Mouse (Mus musculus) adrenal gland, adult (tissue): ENCODE results near the gene Etv6.

Source experiments
- DNase-seq, 2 experiments: peaks; one replicate each; pipeline ENCODE4 v3.0.0; 2022 to 2023; ENCODE audit warnings: low spot score in 1 of 2; ENCODE audit not compliant: inconsistent age in 2 of 2

Gene Etv6

DNA sequence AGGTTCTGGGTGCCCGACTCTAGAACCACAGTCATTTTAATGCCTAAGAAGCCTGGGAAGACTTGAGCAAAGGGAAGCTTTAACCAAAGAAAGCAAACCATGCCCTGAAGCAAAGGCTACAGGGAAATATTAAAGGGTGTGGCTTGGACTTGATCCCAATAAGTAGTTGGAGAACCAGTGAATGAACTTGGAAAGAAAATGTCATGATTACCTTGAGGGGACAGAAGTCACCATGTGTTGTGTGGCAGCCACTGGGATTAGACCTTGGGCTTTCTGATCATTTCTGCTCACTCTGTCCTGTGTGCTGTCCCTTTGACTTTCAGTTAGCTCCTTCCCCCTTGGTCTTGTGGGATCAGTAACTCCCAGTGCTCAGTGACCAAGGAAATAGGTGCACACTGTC, 38.9 kb downstream of the Etv6 start:
- DNase-seq = peak in 1 of 2 experiments; percentile 67

DNA sequence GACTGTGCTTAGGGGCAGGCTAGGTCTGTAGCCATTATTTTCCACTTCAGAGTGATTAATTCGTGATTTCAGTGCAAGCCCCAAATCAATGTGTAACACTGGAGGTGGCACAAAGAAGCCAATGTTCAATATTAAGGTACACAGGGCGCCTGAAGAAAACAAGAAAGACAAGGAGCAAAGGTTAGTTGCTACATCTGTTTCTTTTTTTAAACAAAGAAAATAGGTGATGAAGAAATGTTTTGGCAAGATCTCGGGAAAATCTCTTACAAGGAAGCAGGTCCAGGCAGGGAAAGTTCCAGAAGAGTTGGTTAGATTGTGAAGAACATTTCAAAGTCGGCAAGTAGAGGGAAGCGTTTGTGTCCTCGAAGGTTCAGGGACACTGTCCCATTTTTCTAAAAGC, 39.5 kb downstream of the Etv6 start:
- no peak for DNase-seq

DNA sequence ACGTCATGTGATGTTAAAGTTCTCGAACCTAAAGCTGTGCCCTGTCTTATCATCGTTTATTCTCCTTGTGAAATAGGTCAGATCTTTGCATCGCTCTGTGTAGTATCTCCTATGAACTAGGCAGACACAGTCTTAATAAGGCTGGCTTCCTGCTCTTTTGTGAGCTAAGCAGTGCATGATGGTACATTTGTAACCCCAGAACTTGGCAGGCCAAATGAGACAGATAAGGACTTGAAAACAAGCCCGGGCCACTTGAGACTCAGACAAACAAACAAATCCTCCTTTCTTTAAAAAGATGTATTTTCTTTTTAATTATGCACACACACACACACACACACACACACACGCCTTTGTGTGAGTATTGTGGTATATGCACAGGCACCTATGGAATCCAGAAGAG, 42.5 kb downstream of the Etv6 start:
- no peak for DNase-seq

DNA sequence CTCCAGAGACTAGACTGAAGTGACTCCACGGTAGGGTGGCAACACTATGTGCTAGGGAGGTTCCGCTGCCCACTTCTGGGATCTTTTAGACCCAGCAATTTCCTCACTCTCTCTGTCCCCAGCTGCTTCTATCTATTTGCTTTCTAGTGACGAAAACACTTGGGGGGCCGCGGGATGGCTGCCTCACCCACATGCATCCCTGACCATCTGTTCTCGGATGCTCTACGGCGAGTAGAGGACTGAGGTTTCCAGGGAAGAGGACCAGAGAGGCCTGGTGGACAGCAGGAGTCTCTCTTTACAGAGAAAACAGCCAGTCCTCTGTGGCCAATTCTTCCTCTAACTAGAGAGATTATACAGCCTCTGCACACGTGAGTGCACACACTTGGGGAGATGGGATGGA, 43.6 kb downstream of the Etv6 start:
- no peak for DNase-seq

DNA sequence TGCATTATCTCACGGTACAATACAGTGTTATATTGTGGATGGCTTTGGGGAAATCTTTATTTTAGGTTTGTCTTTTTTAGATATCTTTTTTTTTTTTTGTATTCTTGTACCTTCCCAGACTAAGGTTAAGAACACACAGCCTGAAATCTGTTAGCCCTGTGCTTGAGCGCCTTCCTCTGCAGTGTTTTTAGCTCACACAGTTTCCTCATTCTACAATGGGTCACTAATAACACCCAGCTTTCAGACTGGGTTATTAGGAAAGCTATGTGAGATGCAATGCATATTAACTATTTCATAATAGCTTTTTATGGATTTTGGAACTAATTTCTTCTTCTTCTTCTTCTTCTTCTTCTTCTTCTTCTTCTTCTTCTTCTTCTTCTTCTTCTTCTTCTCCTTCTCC, 44.1 kb downstream of the Etv6 start:
- DNase-seq = no peak

DNA sequence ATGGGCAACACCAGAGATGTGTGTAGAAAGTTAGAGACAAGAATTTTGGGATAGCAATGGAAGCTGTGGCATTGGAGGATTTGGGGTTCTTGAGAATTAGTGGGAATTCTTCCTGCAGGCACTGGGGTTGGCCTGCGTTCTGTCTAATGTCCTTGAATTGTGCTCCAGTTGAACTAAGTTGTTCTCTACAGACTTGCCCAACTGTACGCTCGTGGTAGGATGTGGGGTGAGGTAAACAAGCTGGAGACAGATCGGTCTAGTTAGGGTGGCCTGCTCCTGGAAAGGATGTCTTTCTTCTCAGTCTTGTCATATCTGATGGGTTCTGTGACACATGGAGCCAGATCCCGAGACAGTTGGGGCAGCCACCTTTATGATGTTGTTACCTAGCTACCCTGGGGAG, 45.4 kb downstream of the Etv6 start:
- DNase-seq = peak; percentile 50 to 63

DNA sequence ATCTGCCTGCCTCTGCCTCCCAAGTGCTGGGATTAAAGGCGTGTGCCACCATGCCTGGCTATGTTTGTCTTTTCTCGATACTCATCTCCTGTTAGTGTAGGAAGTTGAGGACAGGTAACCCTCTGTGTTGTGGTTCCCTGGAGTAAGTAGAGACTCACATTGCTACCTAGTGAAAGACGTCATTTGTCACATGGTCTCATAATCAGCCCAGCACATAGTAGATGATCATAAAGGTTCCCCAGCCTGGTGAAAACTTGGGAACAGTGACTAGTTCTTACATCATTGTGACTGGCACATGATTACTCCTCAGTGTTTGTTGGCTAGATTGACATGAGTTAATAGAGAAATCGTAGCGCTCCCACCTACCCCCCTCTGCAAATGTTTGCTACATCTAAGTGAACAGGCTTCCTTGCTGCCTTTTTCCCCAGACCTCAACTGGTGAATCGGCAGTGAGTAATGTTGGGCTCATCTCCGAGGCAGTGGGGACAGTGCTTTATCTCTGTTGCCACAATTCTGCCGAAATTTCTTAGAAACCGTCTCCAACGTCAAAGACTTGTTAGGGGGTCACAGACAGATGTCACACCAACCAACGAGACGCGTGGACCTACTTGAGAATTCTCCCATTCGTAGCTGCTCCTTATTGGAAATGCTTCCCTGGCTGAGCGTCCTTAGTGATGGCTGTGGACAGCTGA, 46.9 kb downstream of the Etv6 start:
- DNase-seq = peak; percentile 32 to 62

DNA sequence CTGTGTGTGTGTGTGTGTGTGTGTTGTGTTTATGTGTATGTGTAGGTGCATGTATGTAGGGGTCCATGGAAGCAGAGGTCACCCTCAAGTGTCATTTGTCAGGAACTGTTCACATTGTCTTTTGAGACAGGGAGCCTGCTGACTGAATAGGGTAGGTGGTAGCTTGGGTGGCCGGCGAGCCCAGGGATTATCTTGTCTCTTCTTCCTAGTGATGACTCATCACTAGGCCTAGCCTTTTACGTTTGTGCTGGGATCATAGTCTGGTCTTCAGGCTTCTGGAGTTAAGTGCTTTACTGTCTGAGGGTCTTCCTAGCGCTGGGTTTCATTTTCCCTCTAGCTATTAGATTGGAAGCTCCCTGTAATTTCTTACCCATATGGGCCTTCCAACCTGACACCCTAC, 47.9 kb downstream of the Etv6 start:
- no peak for DNase-seq

DNA sequence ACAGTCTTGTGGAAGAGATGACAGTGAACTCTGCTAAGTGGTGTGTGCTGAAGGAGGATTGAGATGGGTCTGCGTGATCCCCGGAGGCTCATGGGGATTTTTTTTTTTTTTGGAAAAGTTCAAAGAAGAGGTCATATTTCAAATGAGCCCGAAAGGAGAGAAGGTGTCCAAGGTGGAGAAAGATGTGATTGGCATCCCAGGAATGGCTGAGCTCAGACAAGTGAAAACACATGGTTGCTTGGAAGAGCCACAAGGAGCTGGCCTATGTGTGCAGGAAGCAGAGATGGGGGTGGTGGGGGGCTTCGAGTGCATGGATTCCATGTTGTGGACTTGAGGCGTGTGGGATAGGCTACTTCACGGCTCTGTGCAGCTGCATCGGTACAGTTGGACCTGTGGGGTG, 50.9 kb downstream of the Etv6 start:
- DNase-seq = no peak

DNA sequence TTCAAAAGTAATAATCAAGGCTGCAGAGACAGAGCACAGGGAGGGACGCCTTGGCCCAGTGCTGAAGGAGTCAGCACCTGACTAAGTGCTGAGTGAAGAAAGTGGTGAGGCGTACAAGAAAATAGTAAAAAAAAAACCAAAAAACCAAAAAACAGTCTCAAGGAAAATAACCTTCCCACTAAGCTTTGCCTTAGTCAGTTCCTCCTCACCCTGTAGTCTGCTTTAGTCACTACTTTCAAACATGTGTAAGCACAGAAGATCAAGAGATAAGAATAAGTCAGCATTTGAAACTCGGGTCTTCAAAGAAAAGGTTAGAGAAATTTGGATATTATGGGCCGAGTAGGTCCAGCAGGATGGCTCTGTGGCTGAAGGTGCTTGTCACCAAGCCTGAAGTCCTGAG, 52.2 kb downstream of the Etv6 start:
- no peak for DNase-seq

DNA sequence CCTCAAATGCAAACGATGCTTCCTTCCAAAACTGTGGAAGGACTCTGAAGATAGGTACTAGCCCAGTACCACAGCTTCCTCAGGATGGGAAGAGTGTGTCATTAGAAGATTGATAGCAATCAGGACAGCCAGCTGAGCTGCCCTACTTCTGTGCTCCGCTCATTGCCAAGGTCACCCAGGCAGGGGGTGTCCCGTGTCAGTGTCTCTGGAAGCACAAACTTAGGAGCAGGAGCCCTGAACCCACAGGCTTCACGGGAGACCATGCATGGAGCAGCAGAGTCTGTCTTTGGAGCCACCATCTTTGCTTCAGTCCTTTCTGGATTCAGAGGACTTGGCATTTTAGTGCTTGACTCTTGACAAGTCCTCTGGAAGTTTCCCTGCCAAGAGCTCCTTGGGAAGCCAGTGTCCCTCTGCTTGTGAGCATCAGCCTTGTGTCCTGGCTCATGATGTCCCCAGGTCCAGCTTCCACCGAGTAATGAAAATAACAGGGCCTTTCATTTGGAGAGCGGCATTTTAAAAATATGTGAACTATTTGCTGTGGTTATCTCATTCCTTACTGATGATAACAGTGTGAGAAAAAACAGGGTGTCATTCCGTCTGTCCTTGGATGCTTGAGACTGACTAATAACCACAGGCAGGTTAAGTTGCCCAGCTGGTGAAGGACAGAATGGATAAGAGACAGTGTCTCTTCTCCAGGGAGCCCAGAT, 54.3 kb downstream of the Etv6 start:
- peak; percentile 77 to 83 for DNase-seq

DNA sequence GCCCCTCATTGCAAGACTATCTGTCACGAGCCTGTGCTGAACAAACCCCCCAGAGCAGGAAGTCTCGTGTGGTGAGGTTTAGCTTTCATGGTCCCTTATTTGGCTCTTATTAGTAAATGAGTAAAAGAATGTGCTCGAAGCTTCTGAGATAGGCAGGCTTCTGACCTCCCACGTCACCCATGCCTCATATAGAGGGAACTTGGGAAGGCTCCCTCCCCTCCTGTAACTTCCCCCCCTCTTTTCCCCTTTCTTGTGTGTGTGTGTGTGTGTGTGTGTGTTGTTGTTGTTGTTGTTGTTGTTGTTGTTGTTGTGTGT, 54.8 kb downstream of the Etv6 start:
- DNase-seq = no peak

DNA sequence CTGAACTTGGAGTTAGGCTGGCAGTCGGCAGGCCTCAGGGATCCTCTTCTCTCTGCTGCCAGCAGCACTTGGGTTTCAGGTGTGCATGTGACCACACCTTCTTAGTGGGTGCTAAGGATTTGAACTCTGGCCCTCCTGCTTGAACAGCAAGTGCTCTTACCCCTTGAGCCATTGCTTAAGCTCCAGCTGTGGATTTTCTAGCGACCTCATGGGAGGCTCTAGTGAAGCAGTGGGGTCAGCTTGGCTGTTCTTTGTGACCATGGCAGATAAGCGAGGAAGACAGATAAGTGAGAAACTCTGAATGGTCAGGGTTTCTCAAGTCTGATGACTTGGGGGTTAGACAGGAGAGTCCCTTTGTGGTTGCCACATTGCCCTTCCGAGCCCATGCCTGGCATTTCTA, 55.4 kb downstream of the Etv6 start:
- DNase-seq = no peak

DNA sequence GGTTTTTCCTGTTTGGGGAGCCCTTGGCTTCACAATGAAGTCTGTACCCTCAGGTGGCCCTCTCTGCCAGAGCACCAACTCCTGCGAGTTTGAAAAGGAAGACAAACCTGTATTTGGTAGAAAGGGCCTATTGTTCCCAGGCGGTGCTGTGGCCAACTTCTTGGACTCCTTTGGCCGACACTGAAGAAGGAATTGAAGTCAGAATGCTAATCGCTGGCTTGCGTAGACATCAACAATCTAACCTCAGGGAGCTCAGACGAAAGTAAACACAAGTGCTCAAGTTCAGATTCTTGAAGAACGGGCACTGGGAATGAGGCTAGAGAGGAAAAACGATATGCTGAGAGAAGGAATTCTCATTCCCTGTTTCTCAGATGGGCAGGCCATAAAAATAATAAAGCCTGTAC, 55.9 kb downstream of the Etv6 start:
- DNase-seq = no peak

DNA sequence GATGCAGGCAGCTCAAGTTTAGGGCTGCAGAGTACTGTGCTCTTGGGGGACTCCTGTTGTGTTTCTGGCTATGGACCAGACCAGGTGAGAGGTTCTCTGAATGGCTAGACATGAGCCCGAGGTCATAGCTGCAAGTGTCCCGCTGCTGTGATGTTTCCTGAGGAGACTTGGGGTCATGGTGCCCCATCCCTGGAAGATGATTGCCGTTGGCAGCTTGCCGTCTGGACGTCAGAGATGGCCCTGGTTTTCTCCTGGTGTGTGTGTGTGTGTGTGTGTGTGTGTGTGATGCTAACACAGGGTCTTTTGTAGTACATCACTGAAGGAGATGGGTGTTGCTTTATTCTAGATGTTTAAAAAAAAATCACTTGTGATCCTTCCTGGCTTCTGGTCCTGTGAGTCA, 58.6 kb downstream of the Etv6 start:
- DNase-seq = peak in 1 of 2 experiments; percentile 61

DNA sequence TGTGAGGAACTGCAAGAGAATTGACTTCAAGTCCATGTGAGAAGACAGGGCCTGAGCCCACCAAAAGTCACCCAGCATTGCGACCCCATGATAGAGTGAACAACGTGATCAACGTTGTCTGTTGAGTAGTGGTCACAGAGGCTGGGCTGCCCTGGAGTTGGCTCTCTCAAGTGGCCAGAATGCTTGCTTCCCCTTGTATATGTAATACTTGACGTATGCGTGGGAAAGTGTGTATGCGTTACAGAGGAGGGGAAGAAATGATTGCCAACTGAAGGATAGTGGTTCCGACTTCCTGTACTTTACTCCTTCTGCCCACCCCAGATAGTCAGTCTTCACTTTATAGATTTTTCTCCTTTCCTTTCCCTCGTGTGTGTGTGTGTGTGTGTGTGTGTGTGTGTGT, 59.1 kb downstream of the Etv6 start:
- no peak for DNase-seq

DNA sequence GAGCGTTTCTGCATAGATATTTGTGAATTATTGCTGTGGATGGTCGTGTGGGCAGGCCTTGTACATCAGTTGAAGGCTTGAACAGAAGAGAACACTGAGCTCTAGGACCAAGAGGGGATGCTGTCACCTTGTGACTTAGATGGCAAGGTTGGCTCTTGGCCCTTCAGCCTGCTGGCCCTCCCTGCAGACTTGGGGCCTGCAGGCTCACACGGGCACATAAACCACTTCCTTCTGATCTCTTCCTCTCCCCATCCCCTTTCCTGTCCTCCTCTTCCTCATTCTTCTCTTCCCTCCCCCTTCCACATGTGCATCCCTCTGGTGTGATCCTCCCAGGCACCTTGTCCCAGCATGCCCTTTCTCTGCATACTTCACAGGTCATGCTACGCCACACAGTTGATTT, 60.1 kb downstream of the Etv6 start:
- no peak for DNase-seq

DNA sequence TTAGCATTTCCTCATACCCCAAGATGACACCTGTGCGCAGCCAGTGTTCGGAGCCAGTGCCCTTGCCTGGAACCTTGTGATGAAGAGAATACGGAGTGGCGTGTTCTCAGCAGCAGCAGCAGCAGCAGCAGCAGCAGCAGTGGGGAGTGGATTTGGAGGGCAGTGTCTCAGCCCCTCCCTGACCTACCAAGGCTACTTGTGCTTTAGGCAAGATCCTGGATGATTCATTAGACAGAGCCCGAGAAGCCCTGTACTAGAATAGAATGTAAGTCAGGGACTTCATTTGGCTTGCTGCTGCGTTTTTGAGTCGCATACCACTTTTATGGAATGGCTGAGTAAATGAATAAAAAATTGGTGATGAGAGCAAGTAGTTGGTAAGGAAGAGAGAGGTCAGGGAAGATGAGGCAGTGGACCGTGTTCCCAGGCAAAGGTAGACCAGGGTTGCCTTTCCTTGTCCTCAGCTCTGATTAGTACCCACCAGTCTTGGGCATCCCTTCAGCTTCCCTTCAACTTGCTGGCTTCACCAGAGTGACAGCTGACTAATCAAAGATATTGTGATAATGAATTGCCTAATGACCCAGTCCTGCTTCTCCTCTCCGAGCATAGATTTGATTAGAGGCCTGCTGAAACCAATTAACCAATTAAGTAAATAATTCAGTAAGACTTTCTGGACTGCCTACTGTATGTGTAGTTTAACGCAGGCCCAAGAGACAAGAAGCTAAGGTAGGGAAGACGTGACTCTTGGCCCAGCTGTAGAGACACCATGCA, 64.7 kb downstream of the Etv6 start:
- peak; percentile 54 to 80 for DNase-seq

DNA sequence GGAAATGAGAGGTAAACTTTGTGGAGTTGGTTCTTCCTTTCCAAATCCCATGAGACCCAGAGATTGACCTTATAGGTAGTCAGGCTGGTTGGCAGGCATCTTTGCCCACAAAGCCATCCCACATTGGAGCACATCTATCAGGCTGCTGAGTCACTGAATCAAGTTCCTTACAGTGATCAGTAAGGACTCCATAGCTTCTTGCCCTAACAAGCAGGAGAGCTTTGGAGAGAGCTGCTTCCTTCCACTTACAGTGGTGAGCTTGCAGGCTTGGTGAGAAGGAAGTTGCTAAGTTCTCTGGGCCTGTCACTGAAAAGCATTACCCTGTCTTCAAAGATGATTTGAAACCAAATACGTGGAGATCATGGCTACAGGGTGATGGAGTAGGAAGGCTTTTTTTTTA, 66.9 kb downstream of the Etv6 start:
- DNase-seq = peak in 1 of 2 experiments; percentile 32

DNA sequence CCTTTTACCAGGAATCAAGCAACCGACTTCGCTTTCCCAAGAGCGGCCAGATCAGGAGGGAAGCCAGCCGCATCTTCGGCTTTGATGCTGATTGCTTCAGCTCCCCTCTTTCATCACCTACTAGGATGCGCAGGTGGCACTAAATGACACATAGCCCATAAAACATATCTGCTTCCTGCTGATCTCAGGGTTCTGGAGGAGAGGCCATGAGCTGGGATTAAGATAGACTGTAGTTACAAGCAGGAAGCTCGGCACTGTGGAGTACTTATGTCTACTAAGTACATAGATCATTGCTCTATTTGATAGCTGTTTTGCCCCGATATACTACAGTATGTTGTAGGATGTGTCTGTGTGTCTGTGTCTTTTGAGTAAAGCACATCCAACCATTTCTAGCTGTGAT, 68.0 kb downstream of the Etv6 start:
- no peak for DNase-seq

DNA sequence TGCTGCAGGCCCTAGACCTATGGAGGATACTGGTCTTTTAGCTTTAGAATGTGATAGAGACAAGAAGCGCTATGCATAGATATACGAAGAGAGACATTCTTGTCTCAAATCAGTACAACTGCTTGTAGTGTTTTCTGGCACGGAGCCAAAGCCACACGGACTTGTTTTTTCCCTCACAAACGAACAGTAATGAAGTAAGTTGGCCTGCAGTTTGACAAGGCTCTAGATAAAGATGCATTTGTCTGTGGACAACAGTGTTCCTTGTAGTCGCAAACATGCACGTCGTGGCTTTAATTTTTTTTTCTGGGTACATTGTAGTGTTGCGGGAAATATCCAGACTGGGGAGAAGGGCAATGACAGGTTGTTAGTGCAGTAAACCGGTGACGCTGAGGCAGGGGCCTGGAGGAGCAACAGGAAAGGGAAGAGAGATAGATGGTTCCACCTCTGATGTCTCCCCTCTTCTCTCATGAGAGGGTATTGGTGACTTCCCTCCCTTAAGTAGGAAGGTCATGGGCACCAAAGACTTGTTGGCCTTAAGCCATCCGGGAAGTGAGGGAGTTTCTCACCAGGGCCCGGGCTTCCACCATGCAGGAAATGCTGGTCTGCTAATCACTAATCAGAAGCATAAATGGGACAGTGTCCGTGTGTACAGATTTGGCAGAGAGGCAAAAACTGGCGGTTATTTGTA, 70.2 kb downstream of the Etv6 start:
- DNase-seq = peak in 1 of 2 experiments; percentile 79

DNA sequence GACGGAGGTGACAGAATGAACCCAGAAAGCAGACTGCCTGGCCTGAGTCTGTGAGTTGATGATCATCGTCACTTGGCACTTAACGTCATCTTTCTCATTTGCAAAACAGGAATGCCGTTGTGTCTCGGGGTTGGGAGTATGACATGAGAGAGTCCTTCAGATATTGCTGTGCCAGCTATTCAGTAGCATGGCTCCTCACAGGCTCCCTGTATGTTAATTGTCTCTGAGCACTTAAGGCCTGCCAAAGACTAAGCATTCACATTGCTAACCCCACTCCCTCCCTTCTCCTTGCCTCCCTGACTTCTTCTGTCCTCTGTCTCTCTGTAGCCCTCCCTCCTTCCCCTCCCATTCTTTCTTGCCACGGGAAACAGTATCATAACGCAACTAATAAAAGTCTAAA, 72.2 kb downstream of the Etv6 start:
- DNase-seq = no peak
